Mouse (Mus musculus): Measurements from ENCODE around the gene Tmem150a. TPM values are rescaled to one million over a fixed set of nuclear protein-coding genes. Genes with fewer than 3 reads are reported as not detected.

Tmem150a gene
- total and polyA plus RNA-seq, 2 experiments from 2014 or later: 12.9 to 28.5 TPM

DNA sequence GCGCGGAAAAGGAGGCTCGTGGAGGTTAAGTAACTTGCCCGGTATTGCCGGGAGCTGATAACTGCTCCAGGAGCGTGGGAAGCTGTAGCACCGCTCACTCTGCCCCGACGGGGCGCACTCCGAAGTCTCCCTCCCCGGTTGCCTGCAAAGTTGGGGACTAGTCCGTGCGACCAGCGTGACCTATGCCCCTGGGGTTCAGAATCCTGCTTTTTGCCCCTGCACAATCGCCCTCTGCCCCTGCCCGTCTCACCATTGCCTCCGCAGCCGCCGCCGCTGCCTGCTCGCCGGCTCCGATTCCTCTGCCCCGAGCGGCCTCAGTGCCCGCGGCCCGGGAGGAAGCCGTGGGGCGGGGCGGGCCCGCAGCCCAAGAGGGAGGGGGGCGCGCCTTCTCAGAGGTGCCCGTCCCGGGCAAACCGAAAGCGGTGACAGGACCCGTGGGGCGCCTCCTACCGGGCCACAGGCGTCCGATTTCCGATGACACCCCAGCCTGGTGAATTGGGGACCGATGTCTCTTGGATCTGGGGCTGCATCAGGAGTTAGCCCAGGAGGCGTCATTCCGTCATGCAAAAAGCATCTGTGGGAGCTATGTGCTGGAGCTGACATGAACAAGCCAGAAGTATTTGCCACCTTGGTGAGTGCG, 25.0 kb downstream of the Tmem150a start, which contains the start of gene Vamp5:
Gene Vamp5 (minus strand): TSS at position 338 of the 640 bp plus-strand sequence.
- no peak for DNase-seq (ENCODE audit: low spot score)
- Histone ChIP-seq H3K36me3 (ENCODE audit: insufficient read depth, low read length) (no peaks in the 10 kb centered on the region), H3K4me3 (ENCODE audit: low read depth, low read length) (peak within 1 kb of the TSS; percentile 38), H3K9ac (replicated peaks; ENCODE audit: low read length, poor library complexity, severe bottlenecking) (0 out of 2 replicates have a peak within 1 kb of the TSS, but pooled peaks have one; percentile 24), H3K27ac (ENCODE audit: low read depth, low read length) (no peak within 1 kb of the TSS), H3K27me3 (ENCODE audit: insufficient read depth, low read length) (peaks cover 16% of the 10 kb centered on the region), H3K9me3 (ENCODE audit: low read length) (no peaks in the 10 kb centered on the region), H3K4me2 (ENCODE audit: low read depth, low read length, poor library complexity, severe bottlenecking) (peak within 1 kb of the TSS; percentile 52), H3K4me1 (ENCODE audit: insufficient read depth, low read length) (peaks cover 5% of the 10 kb centered on the region; the same call in 1 of the 2 replicates)
- ATAC-seq (ENCODE audit: low FRiP score): 0 out of 2 replicates have a peak, but pooled peaks have one; percentile 44
- WGBS: 3% methylated on average over 46 of the region's 49 CpGs
- no peak; the same call in 1 of the 2 replicates for TF ChIP-seq CTCF (IDR thresholded peaks at IDR 0.05)

DNA sequence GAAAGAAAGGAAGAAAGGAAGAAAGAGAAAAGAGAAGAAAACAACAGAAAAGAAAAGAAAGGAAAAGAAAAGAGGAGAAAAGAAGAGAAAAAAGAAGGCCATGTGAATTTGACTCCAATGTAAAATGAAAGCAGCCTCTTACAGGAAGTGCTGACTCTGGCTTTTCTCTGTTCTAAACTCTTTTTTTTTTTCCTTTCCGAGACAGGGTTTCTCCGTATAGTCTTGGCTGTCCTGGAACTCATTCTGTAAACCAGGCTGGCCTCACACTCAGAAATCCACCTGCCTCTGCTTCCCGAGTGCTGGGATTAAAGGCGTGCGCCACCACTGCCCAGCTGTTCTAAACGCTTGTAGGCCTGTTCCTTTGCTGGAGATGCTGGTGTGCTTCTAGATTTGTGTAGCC, 27.2 kb downstream of the Tmem150a start:
- H3K4me3 ChIP-seq (ENCODE audit: low read depth, low read length): no peak overlapping the region
- H3K4me1 ChIP-seq (ENCODE audit: insufficient read depth, low read length): peaks cover 5% of the 10 kb centered on the region; the same call in 1 of the 2 replicates
- no peaks in the 10 kb centered on the region for H3K9me3 ChIP-seq (ENCODE audit: low read length)
- H3K4me2 ChIP-seq (ENCODE audit: low read depth, low read length, poor library complexity, severe bottlenecking): no peak overlapping the region
- H3K27me3 ChIP-seq (ENCODE audit: insufficient read depth, low read length): peaks cover 16% of the 10 kb centered on the region
- no peak overlapping the region for H3K27ac ChIP-seq (ENCODE audit: low read depth, low read length)
- DNase-seq (ENCODE audit: low spot score): no peak
- no peak for ATAC-seq (ENCODE audit: low FRiP score)
- WGBS: 74% methylated on average over 6 of the region's 6 CpGs
- TF ChIP-seq CTCF (IDR thresholded peaks at IDR 0.05): no peak
- H3K9ac ChIP-seq (replicated peaks; ENCODE audit: low read length, poor library complexity, severe bottlenecking): no peak overlapping the region
- no peaks in the 10 kb centered on the region for H3K36me3 ChIP-seq (ENCODE audit: insufficient read depth, low read length)

DNA sequence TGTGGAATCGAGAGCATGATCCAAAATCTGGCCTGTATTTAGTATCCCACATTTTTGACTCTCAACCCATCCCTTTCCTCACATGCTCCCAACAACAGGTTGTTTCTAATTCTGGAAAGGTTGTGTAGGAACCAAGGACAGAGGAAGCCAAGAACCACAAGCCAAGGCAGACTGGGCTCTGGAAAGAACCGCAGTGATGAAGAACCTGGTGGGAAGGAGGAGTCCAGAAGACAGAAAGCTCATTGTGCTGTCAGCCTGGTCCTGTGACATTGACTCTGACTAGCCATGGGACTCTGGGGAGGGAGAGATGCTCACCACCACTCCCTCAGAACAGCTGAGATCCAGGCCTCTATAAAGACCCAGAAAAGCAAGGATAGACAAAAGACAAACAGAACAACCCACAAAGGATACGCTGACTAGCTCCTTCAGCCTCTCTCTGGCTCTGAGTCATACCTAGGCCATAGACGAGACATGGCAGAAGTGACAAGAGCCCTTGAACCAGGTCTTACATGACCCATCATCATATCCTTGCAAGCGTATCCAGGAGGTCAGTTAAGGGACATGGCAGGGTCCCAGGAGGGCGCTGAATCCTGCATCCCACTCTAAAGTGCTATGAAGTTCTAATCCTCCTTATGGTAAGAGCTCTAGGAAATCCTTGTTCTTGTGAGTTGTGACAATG, 28.0 kb downstream of the Tmem150a start:
- H3K27me3 ChIP-seq (ENCODE audit: insufficient read depth, low read length): peaks cover 16% of the 10 kb centered on the region
- no peak for DNase-seq (ENCODE audit: low spot score)
- H3K4me3 ChIP-seq (ENCODE audit: low read depth, low read length): no peak overlapping the region
- TF ChIP-seq CTCF (IDR thresholded peaks at IDR 0.05): no peak
- H3K9me3 ChIP-seq (ENCODE audit: low read length): no peaks in the 10 kb centered on the region
- no peak for ATAC-seq (ENCODE audit: low FRiP score)
- no peak overlapping the region for H3K27ac ChIP-seq (ENCODE audit: low read depth, low read length)
- WGBS: 84% methylated on average over 6 of the region's 6 CpGs
- H3K9ac ChIP-seq (replicated peaks; ENCODE audit: low read length, poor library complexity, severe bottlenecking): no peak overlapping the region
- no peak overlapping the region for H3K4me2 ChIP-seq (ENCODE audit: low read depth, low read length, poor library complexity, severe bottlenecking)
- H3K36me3 ChIP-seq (ENCODE audit: insufficient read depth, low read length): no peaks in the 10 kb centered on the region
- peaks cover 5% of the 10 kb centered on the region; the same call in 1 of the 2 replicates for H3K4me1 ChIP-seq (ENCODE audit: insufficient read depth, low read length)

GRCm38 (mm10) chr6:72383952-72384351, 28.7 kb downstream of the Tmem150a start:
- no peaks in the 10 kb centered on the region for H3K36me3 ChIP-seq (ENCODE audit: insufficient read depth, low read length)
- WGBS: 91% methylated on average over 7 of the region's 7 CpGs
- ATAC-seq (ENCODE audit: low FRiP score): no peak

GRCm38 (mm10) chr6:72385258-72385657, 30.0 kb downstream of the Tmem150a start:
- Histone ChIP-seq H3K4me3 (ENCODE audit: low read depth, low read length) (no peak overlapping the region), H3K4me1 (ENCODE audit: insufficient read depth, low read length) (peaks cover 3% of the 10 kb centered on the region; the same call in 1 of the 2 replicates), H3K4me2 (ENCODE audit: low read depth, low read length, poor library complexity, severe bottlenecking) (no peak overlapping the region), H3K27ac (ENCODE audit: low read depth, low read length) (no peak overlapping the region), H3K9ac (replicated peaks; ENCODE audit: low read length, poor library complexity, severe bottlenecking) (no peak overlapping the region), H3K27me3 (ENCODE audit: insufficient read depth, low read length) (peaks cover 5% of the 10 kb centered on the region), H3K9me3 (ENCODE audit: low read length) (no peaks in the 10 kb centered on the region), H3K36me3 (ENCODE audit: insufficient read depth, low read length) (no peaks in the 10 kb centered on the region)
- DNase-seq (ENCODE audit: low spot score): no peak
- no peak for ATAC-seq (ENCODE audit: low FRiP score)
- 89% methylated on average over 4 of the region's 4 CpGs for WGBS
- no peak for TF ChIP-seq CTCF (IDR thresholded peaks at IDR 0.05)

More at GRCm38 (mm10) chr6:72383952-72384351, 28.7 kb downstream of the Tmem150a start:
- no peaks in the 10 kb centered on the region for H3K9me3 ChIP-seq (ENCODE audit: low read length)
- DNase-seq (ENCODE audit: low spot score): no peak
- peaks cover 16% of the 10 kb centered on the region for H3K27me3 ChIP-seq (ENCODE audit: insufficient read depth, low read length)
- no peak overlapping the region for H3K4me3 ChIP-seq (ENCODE audit: low read depth, low read length)
- H3K4me2 ChIP-seq (ENCODE audit: low read depth, low read length, poor library complexity, severe bottlenecking): no peak overlapping the region
- H3K27ac ChIP-seq (ENCODE audit: low read depth, low read length): no peak overlapping the region
- H3K9ac ChIP-seq (replicated peaks; ENCODE audit: low read length, poor library complexity, severe bottlenecking): no peak overlapping the region
- H3K4me1 ChIP-seq (ENCODE audit: insufficient read depth, low read length): peaks cover 5% of the 10 kb centered on the region; the same call in 1 of the 2 replicates
- no peak for TF ChIP-seq CTCF (IDR thresholded peaks at IDR 0.05)

- Histone ChIP-seq H3K9ac (replicated peaks; ENCODE audit: low read length, poor library complexity, severe bottlenecking) (no peak overlapping the region), H3K4me2 (ENCODE audit: low read depth, low read length, poor library complexity, severe bottlenecking) (no peak overlapping the region), H3K4me3 (ENCODE audit: low read depth, low read length) (no peak overlapping the region), H3K36me3 (ENCODE audit: insufficient read depth, low read length) (no peaks in the 10 kb centered on the region), H3K9me3 (ENCODE audit: low read length) (no peaks in the 10 kb centered on the region), H3K27me3 (ENCODE audit: insufficient read depth, low read length) (no peaks in the 10 kb centered on the region; the same call in 1 of the 2 replicates), H3K4me1 (ENCODE audit: insufficient read depth, low read length) (0 out of 2 replicates have a peak, but pooled peaks cover 3% of the 10 kb centered on the region), H3K27ac (ENCODE audit: low read depth, low read length) (no peak overlapping the region)
- TF ChIP-seq CTCF (IDR thresholded peaks at IDR 0.05): no peak
- no peak for ATAC-seq (ENCODE audit: low FRiP score)
- 91% methylated on average over 2 of the region's 2 CpGs for WGBS
- DNase-seq (ENCODE audit: low spot score): no peak
These were observed 31.3 kb downstream of the Tmem150a start for GRCm38 (mm10) chr6:72386561-72386960.

All from midbrain, postnatal 0 days (tissue).